Mouse (Mus musculus) embryonic facial prominence, embryonic 14.5 days (tissue): ENCODE results near the gene Klf16. TPM values are rescaled to one million over a fixed set of nuclear protein-coding genes. Genes with fewer than 3 reads are reported as not detected.

Experiments used
- ATAC-seq: fragments of 200-750 bp; cut with Nextera tagmentation; 2 replicates; pipeline ENCODE4 v1.8.0; 2017; ENCODE audit warnings: low read depth, moderate number of reproducible peaks, moderate TSS enrichment
- DNase-seq: peaks from one replicate; pipeline ENCODE4 v3.0.0-alpha.2; 2015; ENCODE audit warnings: low spot score
- H3K27ac ChIP-seq: fragments of 300-500 bp; sonication (generic); replicated peaks from 2 replicates; pipeline ENCODE4 v1.5.1; 2014; ENCODE audit warnings: low read depth, mild to moderate bottlenecking, low read length, moderate library complexity
- H3K27me3 ChIP-seq: fragments of 300-500 bp; sonication (generic); replicated peaks from 2 replicates; pipeline ENCODE4 v1.6.1; 2014; ENCODE audit warnings: low read length; ENCODE audit not compliant: control insufficient read depth, insufficient read depth
- H3K36me3 ChIP-seq: fragments of 300-500 bp; sonication (generic); 2 replicates; pipeline ENCODE4 v1.6.1; 2014; ENCODE audit warnings: low read length, mixed read lengths; ENCODE audit not compliant: control insufficient read depth, insufficient read depth
- H3K4me1 ChIP-seq: fragments of 300-500 bp; sonication (generic); 2 replicates; pipeline ENCODE4 v1.6.1; 2014; ENCODE audit warnings: antibody characterized with exemption, low read length; ENCODE audit not compliant: control insufficient read depth, insufficient read depth
- H3K4me2 ChIP-seq: fragments of 300-500 bp; sonication (generic); 2 replicates; pipeline ENCODE4 v1.6.1; 2014; ENCODE audit warnings: low read depth, mild to moderate bottlenecking, low read length, moderate library complexity, mixed read lengths
- H3K4me3 ChIP-seq: fragments of 300-500 bp; sonication (generic); 2 replicates; pipeline ENCODE4 v1.5.1; 2014; ENCODE audit warnings: low read depth, mild to moderate bottlenecking, low read length
- H3K9ac ChIP-seq: fragments of 300-500 bp; sonication (generic); 2 replicates; pipeline ENCODE4 v1.6.1; 2014; ENCODE audit warnings: low read depth, mild to moderate bottlenecking, low read length, moderate library complexity, mixed read lengths
- H3K9me3 ChIP-seq: fragments of 300-500 bp; sonication (generic); 2 replicates; pipeline ENCODE4 v1.6.1; 2016; ENCODE audit warnings: low read length; ENCODE audit not compliant: control insufficient read depth
- WGBS: fragments of 180-500 bp; shearing (Covaris S2); extraction: QIAGEN DNeasy Blood & Tissue Kit; methylation state at CpG from one replicate; pipeline ENCODE4 v1.1.7; 2014; 5-methylcytosine and 5-hydroxymethylcytosine counted together
- polyA plus RNA-seq: library from polyadenylated mRNA; unstranded; fragments of >200 nt; fragmentation: Nextera tagmentation; extraction: Ambion mirVana; gene quantifications from 2 replicates; pipeline ENCODE4 v1.2.1, GENCODE M21; 2014

Klf16 gene
- polyA plus RNA-seq, 1 experiment from 2014 or later: 9.7 TPM

- H3K9me3 ChIP-seq: no peaks in the 10 kb centered on the region
- no peak overlapping the region for H3K4me3 ChIP-seq
- WGBS: 75% methylated on average over 12 of the region's 12 CpGs
- no peak overlapping the region for H3K27ac ChIP-seq
- peaks cover 11% of the 10 kb centered on the region for H3K4me1 ChIP-seq
- no peak overlapping the region for H3K9ac ChIP-seq
- DNase-seq (no peak), ATAC-seq (peak; percentile 30; the same call in 1 of the 2 replicates)
- H3K4me2 ChIP-seq: no peak overlapping the region
- no peaks in the 10 kb centered on the region for H3K27me3 ChIP-seq
- peaks cover 38% of the 10 kb centered on the region for H3K36me3 ChIP-seq
Observed at GRCm38 (mm10) chr10:80584642-80585552, 7.8 kb upstream of the Klf16 start.

GRCm38 (mm10) chr10:80584045-80584488 is 6.9 kb upstream of the Klf16 start:
- H3K4me3 ChIP-seq: no peak overlapping the region
- ATAC-seq: no peak
- peaks cover 38% of the 10 kb centered on the region for H3K36me3 ChIP-seq
- H3K9ac ChIP-seq: no peak overlapping the region
- no peaks in the 10 kb centered on the region for H3K9me3 ChIP-seq
- H3K4me2 ChIP-seq: no peak overlapping the region
- no peaks in the 10 kb centered on the region for H3K27me3 ChIP-seq
- no peak overlapping the region for H3K27ac ChIP-seq
- peaks cover 7% of the 10 kb centered on the region for H3K4me1 ChIP-seq
- no peak for DNase-seq
- 59% methylated on average over 12 of the region's 12 CpGs for WGBS

GRCm38 (mm10) chr10:80583047-80583446 is 5.9 kb upstream of the Klf16 start:
- Histone ChIP-seq H3K4me1 (0 out of 2 replicates have a peak, but pooled peaks cover 5% of the 10 kb centered on the region), H3K27me3 (no peaks in the 10 kb centered on the region), H3K9ac (no peak overlapping the region), H3K9me3 (no peaks in the 10 kb centered on the region), H3K4me2 (no peak overlapping the region), H3K36me3 (peaks cover 38% of the 10 kb centered on the region), H3K4me3 (no peak overlapping the region), H3K27ac (no peak overlapping the region)
- WGBS: 77% methylated on average over 5 of the region's 5 CpGs
- DNase-seq (no peak), ATAC-seq (no peak)

- no peaks in the 10 kb centered on the region for H3K9me3 ChIP-seq
- DNase-seq (peak; percentile 83), ATAC-seq (peak; percentile 4; the same call in 1 of the 2 replicates)
- H3K4me1 ChIP-seq: peaks cover 26% of the 10 kb centered on the region
- H3K4me2 ChIP-seq: peak overlapping the region; percentile 94
- peak overlapping the region; percentile 88 for H3K4me3 ChIP-seq
- peaks cover 17% of the 10 kb centered on the region for H3K36me3 ChIP-seq
- H3K27ac ChIP-seq: peak overlapping the region; percentile 91
- peak overlapping the region; percentile 76; the same call in 1 of the 2 replicates for H3K9ac ChIP-seq
- H3K27me3 ChIP-seq: no peaks in the 10 kb centered on the region
- WGBS: 8% methylated on average over 8 of the region's 8 CpGs
Observed at GRCm38 (mm10) chr10:80578911-80579310, 1.8 kb upstream of the Klf16 start.

- Histone ChIP-seq H3K4me1 (peaks cover 28% of the 10 kb centered on the region), H3K36me3 (peaks cover 11% of the 10 kb centered on the region; the same call in 1 of the 2 replicates), H3K4me2 (peak overlapping the region; percentile 94), H3K27ac (peak overlapping the region; percentile 91), H3K4me3 (peak overlapping the region; percentile 88), H3K27me3 (no peaks in the 10 kb centered on the region), H3K9ac (peak overlapping the region; percentile 76), H3K9me3 (no peaks in the 10 kb centered on the region)
- ATAC-seq (peak; percentile 44), DNase-seq (peak; percentile 84)
- under 1% methylated on average over 26 of the region's 29 CpGs for WGBS
Observed at GRCm38 (mm10) chr10:80578131-80578750, 1.1 kb upstream of the Klf16 start.

GRCm38 (mm10) chr10:80576351-80577194 is 548 bp downstream of the Klf16 start:
- Histone ChIP-seq H3K27me3 (no peaks in the 10 kb centered on the region), H3K9me3 (no peaks in the 10 kb centered on the region), H3K36me3 (no peaks in the 10 kb centered on the region), H3K4me2 (peak overlapping the region; percentile 94), H3K27ac (peak overlapping the region; percentile 91), H3K4me1 (peaks cover 29% of the 10 kb centered on the region), H3K9ac (peak overlapping the region; percentile 76), H3K4me3 (peak overlapping the region; percentile 88)
- WGBS: 2% methylated on average over 49 of the region's 96 CpGs
- DNase-seq (peak; percentile 61), ATAC-seq (0 out of 2 replicates have a peak, but pooled peaks have one; percentile 1)

- Histone ChIP-seq H3K4me3 (peak overlapping the region; percentile 88), H3K9me3 (no peaks in the 10 kb centered on the region), H3K27me3 (no peaks in the 10 kb centered on the region), H3K36me3 (no peaks in the 10 kb centered on the region), H3K4me2 (peak overlapping the region; percentile 94), H3K9ac (peak overlapping the region; percentile 76), H3K27ac (no peak overlapping the region), H3K4me1 (peaks cover 36% of the 10 kb centered on the region)
- WGBS: 16% methylated on average over 17 of the region's 17 CpGs
- no peak for ATAC-seq
- DNase-seq: no peak
Observed at GRCm38 (mm10) chr10:80575925-80576324, 1.2 kb downstream of the Klf16 start.

GRCm38 (mm10) chr10:80574896-80575295 is 2.2 kb downstream of the Klf16 start:
- Histone ChIP-seq H3K4me1 (peaks cover 41% of the 10 kb centered on the region), H3K27ac (no peak overlapping the region), H3K4me3 (no peak overlapping the region), H3K9me3 (no peaks in the 10 kb centered on the region), H3K9ac (peak overlapping the region; percentile 76; the same call in 1 of the 2 replicates), H3K27me3 (no peaks in the 10 kb centered on the region), H3K4me2 (peak overlapping the region; percentile 94), H3K36me3 (no peaks in the 10 kb centered on the region)
- 68% methylated on average over 3 of the region's 3 CpGs for WGBS
- DNase-seq: no peak
- no peak for ATAC-seq
